Mouse (Mus musculus) urinary bladder, postnatal 10 days (tissue): Measurements from ENCODE around the gene Nt5dc3.

Experiments
- DNase-seq: peaks from one replicate; pipeline ENCODE4 v3.0.0; 2022; ENCODE audit warnings: low spot score

Nt5dc3 gene

DNA sequence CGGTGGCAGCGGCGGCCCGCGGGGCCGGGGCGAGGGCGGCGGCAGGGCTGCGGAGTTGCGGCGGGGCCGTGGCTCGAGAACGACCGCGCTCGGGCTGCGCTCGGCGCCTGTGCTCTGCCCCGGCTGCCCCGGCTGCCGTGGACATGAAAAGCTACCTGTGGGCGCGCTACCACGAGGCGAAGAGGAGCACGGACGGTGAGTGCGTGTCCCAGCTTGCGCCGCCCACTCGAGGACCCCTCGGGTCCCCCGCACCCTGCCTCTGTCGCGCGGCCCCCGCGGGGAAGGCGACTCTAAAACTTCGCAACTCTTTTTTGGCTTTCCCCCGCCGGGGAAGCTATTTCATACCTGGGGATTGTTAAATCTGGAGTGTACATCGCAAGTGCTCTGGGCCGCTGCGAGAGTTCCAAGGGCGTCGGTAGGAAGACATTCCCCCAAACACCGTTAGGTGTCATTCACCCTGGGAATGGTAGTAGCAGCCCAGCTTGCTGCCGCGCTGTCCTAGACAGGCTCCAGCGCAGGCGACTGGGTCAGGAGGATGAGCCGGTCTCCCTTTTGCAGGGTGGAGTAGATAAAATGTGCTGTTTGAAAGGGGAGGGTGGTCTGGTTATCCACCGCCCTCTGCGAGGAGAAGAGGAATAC is 431 bp downstream of the Nt5dc3 start:
- no peak for DNase-seq

- DNase-seq: no peak
These were observed 1.2 kb downstream of the Nt5dc3 start for GRCm38 (mm10) chr10:86779816-86780500.

DNA sequence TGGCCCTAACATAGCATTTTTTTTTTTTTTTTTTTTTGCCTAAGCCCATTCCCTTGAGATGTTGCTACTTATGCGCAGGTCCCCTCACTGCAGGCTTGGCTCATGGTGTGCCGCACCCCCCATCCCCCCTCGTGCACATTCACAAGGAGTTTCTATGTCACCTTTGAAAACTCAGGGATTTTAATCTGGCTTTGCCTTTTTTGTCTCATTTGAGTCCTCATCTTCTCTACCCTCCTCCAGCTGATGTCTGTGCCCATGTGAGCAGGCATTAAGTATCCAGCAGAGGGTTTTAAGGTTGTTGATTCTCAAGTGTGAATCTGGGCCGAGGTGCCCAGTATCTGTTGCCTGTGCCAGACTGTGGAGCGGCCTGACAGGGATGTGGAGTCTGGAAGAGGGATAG is 2.8 kb downstream of the Nt5dc3 start:
- DNase-seq: no peak

DNA sequence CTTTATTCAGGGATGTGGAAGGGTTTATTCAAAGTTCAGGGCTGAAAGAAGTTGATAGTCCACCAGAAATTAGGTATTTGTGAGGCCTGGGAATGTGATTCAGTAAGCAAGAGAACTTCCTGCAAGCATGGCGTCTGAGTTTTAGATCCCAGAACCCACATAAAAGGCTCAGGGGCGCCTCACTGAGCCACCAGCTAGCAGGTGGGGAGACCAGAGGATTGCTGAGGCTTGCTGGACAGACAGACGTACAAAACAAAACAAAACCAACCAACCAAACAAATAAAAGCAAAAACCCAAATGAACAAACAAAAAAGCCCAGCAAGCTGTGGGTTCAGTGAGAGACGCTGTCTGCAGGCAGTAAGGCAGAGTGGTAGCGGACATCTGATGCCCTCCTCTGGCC is 3.9 kb downstream of the Nt5dc3 start:
- no peak for DNase-seq

DNA sequence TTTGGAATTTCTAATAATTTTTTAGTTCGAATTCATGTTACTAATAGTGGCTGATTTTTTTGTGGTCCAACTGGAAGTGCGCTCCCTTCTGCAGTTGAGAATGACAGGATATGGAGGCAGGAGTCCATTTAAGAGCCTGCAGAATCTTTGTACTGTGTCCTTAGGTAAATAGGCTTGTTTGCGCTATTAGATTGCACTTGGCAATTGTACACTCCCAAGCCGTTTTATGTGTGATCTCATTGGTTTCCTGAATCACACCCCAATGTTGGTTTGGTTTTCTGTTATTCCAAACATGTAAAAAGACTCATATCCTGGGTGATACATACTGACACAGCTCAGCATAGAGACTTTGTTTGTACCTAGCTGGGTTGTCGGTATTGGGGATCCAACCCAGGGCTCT is 4.8 kb downstream of the Nt5dc3 start:
- DNase-seq: no peak

- DNase-seq: no peak
These were observed 5.4 kb downstream of the Nt5dc3 start for GRCm38 (mm10) chr10:86784126-86784675.

DNA sequence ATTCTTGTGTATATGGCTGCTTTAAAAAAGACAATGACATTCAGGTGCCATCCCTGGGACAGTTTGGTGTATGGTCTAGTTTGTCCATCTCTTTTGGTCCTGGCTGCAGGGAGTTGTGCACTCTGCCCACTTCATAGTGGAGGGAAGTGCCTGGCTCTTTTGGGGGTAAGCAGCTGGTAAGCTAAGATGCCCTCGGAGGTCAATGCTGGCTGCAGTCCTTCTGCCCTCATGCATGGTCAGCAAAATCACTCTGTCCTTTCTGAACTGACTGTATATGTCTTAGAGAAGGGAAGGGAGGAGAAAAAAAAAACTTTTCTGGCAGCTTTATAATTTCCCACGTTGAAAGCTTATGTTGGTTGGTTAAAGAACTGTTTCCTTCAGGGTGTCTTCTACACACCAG is 6.6 kb downstream of the Nt5dc3 start:
- no peak for DNase-seq

DNA sequence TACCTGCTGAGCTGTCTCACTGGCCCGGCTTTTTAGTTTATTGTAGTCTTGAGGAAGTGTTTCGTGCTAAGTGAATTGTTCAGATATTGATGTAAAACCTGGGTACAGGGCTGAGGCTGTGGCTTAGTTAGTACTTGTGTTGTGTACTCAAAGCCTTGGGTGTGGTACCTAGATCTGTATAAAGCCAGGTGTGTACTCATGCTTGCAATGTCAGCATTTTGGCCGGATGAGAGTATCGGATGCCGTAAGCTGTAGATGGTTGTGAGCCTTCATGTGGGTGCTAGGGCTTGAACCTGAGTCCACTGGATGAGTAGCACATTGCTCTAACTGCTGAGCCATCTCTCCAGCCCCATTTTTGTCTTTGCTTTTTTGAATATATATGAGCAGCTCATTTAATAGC is 7.3 kb downstream of the Nt5dc3 start:
- no peak for DNase-seq

GRCm38 (mm10) chr10:86788193-86788592 is 9.4 kb downstream of the Nt5dc3 start:
- DNase-seq: no peak

GRCm38 (mm10) chr10:86789146-86789672 is 10.4 kb downstream of the Nt5dc3 start:
- no peak for DNase-seq

DNA sequence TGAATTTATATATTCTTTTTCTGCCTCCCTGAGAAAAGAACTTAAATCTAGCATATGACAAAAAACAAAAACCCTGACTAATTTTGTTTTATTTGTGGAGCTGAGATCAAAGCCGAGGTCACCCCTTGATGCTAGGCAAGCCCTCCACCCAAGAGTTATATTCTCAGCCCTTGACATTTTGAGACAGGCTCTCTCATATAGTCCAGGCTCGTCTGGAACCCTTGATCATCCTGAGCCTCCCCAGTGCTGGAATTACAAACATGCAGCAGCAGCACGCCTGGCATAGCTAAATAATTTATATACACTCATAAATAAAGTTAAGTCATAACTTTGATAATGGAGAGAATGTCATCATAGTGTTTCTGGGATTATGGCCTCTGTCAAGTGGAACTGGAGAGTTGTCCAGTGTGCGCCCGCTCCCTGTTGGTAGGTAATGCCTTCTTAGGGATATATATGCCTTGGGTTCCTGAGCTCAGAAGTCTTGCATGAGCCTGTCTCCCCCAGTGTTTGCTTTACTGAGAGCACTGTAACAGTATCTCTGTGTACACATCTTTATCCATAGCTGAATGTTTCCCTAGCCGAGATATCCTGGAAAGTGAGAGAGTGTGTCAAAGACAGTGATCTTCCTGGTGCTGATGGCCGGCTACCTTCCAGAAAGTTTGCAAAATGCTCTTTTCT is 12.8 kb downstream of the Nt5dc3 start:
- no peak for DNase-seq

DNA sequence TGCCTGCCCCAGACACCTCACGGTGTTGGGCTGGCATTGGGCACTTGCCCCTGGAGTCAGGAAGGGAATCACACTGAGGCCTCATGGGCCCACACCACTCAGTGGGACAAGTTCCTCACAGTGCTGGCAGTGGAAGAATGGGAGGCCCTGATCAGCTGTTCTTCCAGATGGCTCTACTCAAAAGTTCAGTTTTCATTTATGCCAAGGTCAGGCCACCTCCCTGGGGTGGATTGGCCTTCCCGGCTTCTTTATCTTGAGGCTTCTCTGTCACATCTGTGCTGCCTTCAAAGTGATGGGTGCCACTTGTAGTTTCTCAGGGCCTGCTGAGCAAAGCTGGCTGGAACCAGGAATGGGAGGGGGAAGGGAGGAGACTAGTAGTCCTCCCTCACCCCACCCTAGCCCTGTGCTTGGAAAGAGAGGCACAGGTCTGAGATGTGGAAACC is 14.7 kb downstream of the Nt5dc3 start:
- DNase-seq: no peak

DNA sequence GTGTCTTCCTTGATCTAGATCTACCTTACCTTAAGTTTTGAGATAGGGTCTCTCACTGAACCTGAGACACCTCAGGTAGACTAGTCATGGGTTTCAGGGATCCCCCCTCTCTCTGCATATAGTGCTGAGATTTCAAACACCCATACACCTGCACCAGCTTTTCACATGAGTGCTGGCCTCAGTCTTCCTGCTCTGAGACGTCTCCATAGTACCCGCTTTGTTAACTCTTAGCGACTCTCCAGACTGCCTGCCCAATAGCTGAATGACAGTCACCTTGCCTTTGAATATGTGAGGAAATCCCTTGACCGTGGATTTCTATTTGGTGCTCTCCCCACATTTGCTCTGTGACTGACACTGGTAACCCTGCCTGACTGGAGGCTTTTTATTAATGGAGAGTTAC is 15.4 kb downstream of the Nt5dc3 start:
- no peak for DNase-seq

DNA sequence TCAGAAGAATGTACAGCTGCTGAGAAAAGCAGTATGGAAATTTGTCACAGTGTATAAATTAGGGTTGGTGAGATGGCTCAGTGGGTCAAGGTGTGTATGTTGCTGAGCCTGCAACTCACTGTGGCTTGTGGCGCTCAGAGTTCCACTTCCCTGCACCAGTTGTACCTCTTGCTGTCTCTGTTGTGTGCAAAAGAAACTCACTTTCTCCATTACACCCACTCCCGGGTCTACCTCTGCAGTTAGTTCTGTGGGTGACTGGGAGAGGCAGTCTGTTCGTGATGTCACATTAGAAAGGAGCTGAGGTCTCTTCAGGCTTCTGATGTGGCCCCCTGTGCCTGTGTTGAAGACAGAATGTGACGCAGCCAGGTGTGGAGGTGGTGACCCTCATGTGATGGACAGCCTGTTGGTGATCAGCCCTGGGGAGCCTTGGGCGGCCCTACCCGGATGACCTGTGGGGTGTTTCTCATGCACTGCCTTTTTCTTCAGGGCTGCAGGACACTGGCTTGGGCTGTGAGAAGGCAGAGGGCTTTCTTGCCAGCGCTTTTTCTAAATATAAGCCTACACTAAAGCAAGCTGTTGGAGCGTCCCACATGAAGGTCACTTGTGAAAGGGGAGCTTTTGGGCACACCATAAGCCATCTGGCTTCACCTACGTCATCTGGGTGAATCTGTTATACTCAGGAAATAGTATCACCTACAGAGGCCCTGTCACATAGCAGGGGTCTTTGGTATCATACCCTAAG is 16.2 kb downstream of the Nt5dc3 start:
- no peak for DNase-seq

DNA sequence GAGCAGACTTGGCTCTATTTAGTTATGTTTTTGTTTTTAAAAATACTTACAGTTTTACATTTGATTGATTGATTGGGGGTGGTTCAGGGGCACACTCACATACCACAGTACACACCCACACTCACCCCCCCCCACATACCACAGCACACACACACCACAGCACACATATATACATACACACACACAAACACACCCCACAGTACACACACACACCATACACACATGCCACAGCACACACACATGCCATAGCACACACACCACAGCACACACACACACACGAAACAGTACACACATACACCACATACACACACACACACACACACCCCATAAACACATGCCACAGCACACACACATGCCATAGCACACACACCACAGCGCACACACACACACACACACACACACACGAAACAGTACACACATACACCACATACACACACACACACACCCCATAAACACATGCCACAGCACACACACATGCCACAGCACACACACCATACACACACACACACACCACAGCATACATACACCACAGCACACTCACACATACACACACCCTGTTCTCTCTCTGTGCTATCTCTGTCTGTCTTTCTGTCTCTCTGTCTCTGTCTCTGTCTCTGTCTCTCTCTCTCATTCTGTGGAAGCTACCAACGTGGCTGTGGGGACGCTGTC is 17.4 kb downstream of the Nt5dc3 start:
- no peak for DNase-seq

DNA sequence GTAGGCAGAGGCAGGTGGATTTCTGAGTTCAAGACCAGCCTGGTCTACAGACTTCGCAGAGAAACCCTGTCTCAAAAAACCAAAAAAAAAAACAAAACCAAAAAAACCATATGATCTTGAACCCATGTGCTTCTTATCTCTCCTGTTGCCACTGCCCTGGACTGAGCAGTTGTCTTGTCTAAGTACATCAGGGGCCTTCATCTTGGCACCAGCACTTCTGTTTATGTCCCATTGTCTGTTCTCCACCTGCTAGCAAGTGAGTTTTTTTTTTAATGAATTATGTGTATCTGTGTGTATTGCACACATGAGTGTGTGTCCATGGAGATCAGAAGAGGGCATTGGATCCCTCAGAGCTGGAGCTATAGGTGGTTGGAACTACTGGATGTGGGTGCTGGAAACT is 28.6 kb downstream of the Nt5dc3 start:
- DNase-seq: no peak

DNA sequence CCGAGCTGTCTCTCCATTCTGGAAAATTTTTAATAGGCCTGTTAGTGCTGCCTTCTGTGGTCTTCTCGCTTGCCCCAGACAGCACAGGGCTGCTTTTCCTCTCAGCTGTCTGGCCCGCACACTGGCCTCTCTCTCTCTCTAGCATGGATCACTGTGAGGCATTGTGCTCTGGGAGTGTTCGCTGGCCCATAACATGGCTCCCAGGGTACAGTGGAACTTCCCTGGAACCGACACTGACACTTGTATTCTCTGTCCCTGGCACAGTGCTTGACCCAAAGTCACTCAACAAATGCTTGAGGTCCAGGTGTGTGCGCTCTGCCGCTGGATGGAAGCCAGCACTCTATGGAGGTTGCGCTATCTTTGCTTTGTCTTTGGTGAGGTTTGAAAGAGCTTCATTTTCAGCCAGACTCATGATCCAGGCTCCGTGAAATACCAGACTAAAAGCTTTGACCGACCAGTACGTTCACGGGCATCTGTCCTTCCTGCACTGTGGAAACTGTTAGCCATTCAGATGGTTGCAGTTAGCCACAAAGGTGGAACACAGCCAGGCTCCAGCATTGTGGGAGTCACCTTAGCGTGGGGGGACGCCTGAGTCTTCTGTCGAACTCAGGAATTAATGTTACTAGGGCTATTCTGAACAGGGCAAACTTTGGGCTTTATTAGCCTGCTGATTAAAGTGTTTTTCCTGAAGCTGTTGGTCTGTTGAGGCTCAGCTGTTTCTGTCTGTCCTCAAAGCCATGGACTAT is 29.4 kb downstream of the Nt5dc3 start:
- DNase-seq: no peak

GRCm38 (mm10) chr10:86810000-86810399 is 31.2 kb downstream of the Nt5dc3 start:
- no peak for DNase-seq

DNA sequence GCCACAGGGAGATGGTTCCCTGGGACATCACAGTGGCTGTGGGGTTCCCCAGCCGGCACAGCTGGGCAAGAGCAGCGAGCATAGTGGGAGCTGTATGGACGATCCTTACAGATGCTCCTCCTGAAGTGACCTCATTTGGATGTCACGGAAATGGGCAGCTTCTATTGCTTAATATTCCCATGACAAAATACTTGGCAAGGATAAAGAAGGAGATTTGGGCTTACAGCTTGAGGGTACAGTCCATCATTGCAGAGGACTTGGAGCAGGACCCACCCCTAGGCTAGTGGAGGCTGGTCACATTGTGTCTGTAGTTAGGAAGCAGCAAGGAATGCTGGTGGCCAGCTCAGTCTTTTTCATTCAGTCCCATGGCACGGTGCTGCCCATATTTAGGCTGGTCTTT is 31.8 kb downstream of the Nt5dc3 start:
- DNase-seq: no peak

- no peak for DNase-seq
These were observed 35.7 kb downstream of the Nt5dc3 start for GRCm38 (mm10) chr10:86814292-86815131.
